Mouse (Mus musculus): ENCODE results near the gene Ndufs7. TPM values are rescaled to one million over a fixed set of nuclear protein-coding genes. Genes with fewer than 3 reads are reported as not detected.

Gene Ndufs7
- polyA plus RNA-seq (2014; fragmentation: Nextera tagmentation; extraction: Ambion mirVana), result 274 and 323 TPM in 2 replicates

- ATAC-seq (ENCODE audit: low FRiP score, low TSS enrichment), result peak; percentile 89
- peak within 1 kb of the TSS; percentile 90 for H3K4me2 ChIP-seq (ENCODE audit: low read length)
- no peaks in the 10 kb centered on the region for H3K9me3 ChIP-seq (ENCODE audit: control insufficient read depth, low read length)
- H3K27me3 ChIP-seq (ENCODE audit: control insufficient read depth, insufficient read depth, low read length), result no peaks in the 10 kb centered on the region
- H3K4me1 ChIP-seq (ENCODE audit: control insufficient read depth, insufficient read depth, low read length), result peaks cover 18% of the 10 kb centered on the region
- WGBS, result under 1% methylated on average over 53 of the region's 53 CpGs
- H3K9ac ChIP-seq (replicated peaks; ENCODE audit: low read length), result peak within 1 kb of the TSS; percentile 75
- peaks cover 16% of the 10 kb centered on the region for H3K36me3 ChIP-seq (ENCODE audit: control insufficient read depth, insufficient read depth, low read length)
- peak within 1 kb of the TSS; percentile 55 for H3K4me3 ChIP-seq (replicated peaks; ENCODE audit: low read depth, low read length)
- H3K27ac ChIP-seq (replicated peaks; ENCODE audit: low read depth, low read length), result peak within 1 kb of the TSS; percentile 88
- peak; percentile 97 for DNase-seq
These were observed at the start of gene Ndufs7 for GRCm38 (mm10) chr10:80248971-80249640. Gene Ndufs7, plus strand, starts transcription at chr10:80249121.

GRCm38 (mm10) chr10:80199440-80200008, 49.4 kb upstream of the Ndufs7 start:
- peak; percentile 90 for DNase-seq
- H3K27ac ChIP-seq (replicated peaks; ENCODE audit: low read depth, low read length), result peak overlapping the region; percentile 46; the same call in 1 of the 2 replicates
- H3K4me2 ChIP-seq (ENCODE audit: low read length), result no peak overlapping the region
- no peaks in the 10 kb centered on the region for H3K36me3 ChIP-seq (ENCODE audit: control insufficient read depth, insufficient read depth, low read length)
- 41% methylated on average over 3 of the region's 3 CpGs for WGBS
- H3K9me3 ChIP-seq (ENCODE audit: control insufficient read depth, low read length), result no peaks in the 10 kb centered on the region
- no peak overlapping the region for H3K4me3 ChIP-seq (replicated peaks; ENCODE audit: low read depth, low read length)
- H3K9ac ChIP-seq (replicated peaks; ENCODE audit: low read length), result no peak overlapping the region
- peak; percentile 71; the same call in 1 of the 2 replicates for ATAC-seq (ENCODE audit: low FRiP score, low TSS enrichment)
- no peaks in the 10 kb centered on the region for H3K27me3 ChIP-seq (ENCODE audit: control insufficient read depth, insufficient read depth, low read length)
- H3K4me1 ChIP-seq (ENCODE audit: control insufficient read depth, insufficient read depth, low read length), result peaks cover 13% of the 10 kb centered on the region

- Histone ChIP-seq H3K4me1 (ENCODE audit: control insufficient read depth, insufficient read depth, low read length) (peaks cover 12% of the 10 kb centered on the region), H3K27me3 (ENCODE audit: control insufficient read depth, insufficient read depth, low read length) (no peaks in the 10 kb centered on the region), H3K36me3 (ENCODE audit: control insufficient read depth, insufficient read depth, low read length) (no peaks in the 10 kb centered on the region), H3K9ac (replicated peaks; ENCODE audit: low read length) (no peak overlapping the region), H3K4me3 (replicated peaks; ENCODE audit: low read depth, low read length) (no peak overlapping the region), H3K4me2 (ENCODE audit: low read length) (no peak overlapping the region), H3K9me3 (ENCODE audit: control insufficient read depth, low read length) (no peaks in the 10 kb centered on the region), H3K27ac (replicated peaks; ENCODE audit: low read depth, low read length) (peak overlapping the region; percentile 46)
- 25% methylated on average over 6 of the region's 6 CpGs for WGBS
- no peak for ATAC-seq (ENCODE audit: low FRiP score, low TSS enrichment)
- DNase-seq, result no peak
These were observed 48.4 kb upstream of the Ndufs7 start for GRCm38 (mm10) chr10:80200485-80200884.

- Histone ChIP-seq H3K4me1 (ENCODE audit: control insufficient read depth, insufficient read depth, low read length) (peaks cover 27% of the 10 kb centered on the region), H3K36me3 (ENCODE audit: control insufficient read depth, insufficient read depth, low read length) (no peaks in the 10 kb centered on the region), H3K27ac (replicated peaks; ENCODE audit: low read depth, low read length) (peak overlapping the region; percentile 45; the same call in 1 of the 2 replicates), H3K4me3 (replicated peaks; ENCODE audit: low read depth, low read length) (no peak overlapping the region), H3K9ac (replicated peaks; ENCODE audit: low read length) (no peak overlapping the region), H3K9me3 (ENCODE audit: control insufficient read depth, low read length) (no peaks in the 10 kb centered on the region), H3K27me3 (ENCODE audit: control insufficient read depth, insufficient read depth, low read length) (no peaks in the 10 kb centered on the region), H3K4me2 (ENCODE audit: low read length) (no peak overlapping the region)
- 4% methylated on average over 7 of the region's 7 CpGs for WGBS
- ATAC-seq (ENCODE audit: low FRiP score, low TSS enrichment) (no peak), DNase-seq (no peak)
These were observed 44.9 kb upstream of the Ndufs7 start for GRCm38 (mm10) chr10:80204055-80204454.

- no peaks in the 10 kb centered on the region for H3K27me3 ChIP-seq (ENCODE audit: control insufficient read depth, insufficient read depth, low read length)
- WGBS, result 16% methylated on average over 1 of the region's 1 CpGs
- H3K27ac ChIP-seq (replicated peaks; ENCODE audit: low read depth, low read length), result peak overlapping the region; percentile 92
- H3K4me2 ChIP-seq (ENCODE audit: low read length), result no peak overlapping the region
- H3K9ac ChIP-seq (replicated peaks; ENCODE audit: low read length), result no peak overlapping the region
- H3K36me3 ChIP-seq (ENCODE audit: control insufficient read depth, insufficient read depth, low read length), result no peaks in the 10 kb centered on the region
- DNase-seq (no peak), ATAC-seq (ENCODE audit: low FRiP score, low TSS enrichment) (no peak)
- no peaks in the 10 kb centered on the region for H3K9me3 ChIP-seq (ENCODE audit: control insufficient read depth, low read length)
- H3K4me1 ChIP-seq (ENCODE audit: control insufficient read depth, insufficient read depth, low read length), result peaks cover 31% of the 10 kb centered on the region
- H3K4me3 ChIP-seq (replicated peaks; ENCODE audit: low read depth, low read length), result no peak overlapping the region
These were observed 41.7 kb upstream of the Ndufs7 start for GRCm38 (mm10) chr10:80207201-80207600.

GRCm38 (mm10) chr10:80207676-80208075, 41.2 kb upstream of the Ndufs7 start:
- H3K27me3 ChIP-seq (ENCODE audit: control insufficient read depth, insufficient read depth, low read length), result no peaks in the 10 kb centered on the region
- H3K27ac ChIP-seq (replicated peaks; ENCODE audit: low read depth, low read length), result peak overlapping the region; percentile 92
- H3K9ac ChIP-seq (replicated peaks; ENCODE audit: low read length), result no peak overlapping the region
- H3K4me3 ChIP-seq (replicated peaks; ENCODE audit: low read depth, low read length), result no peak overlapping the region
- DNase-seq, result peak; percentile 66
- H3K4me2 ChIP-seq (ENCODE audit: low read length), result no peak overlapping the region
- no peaks in the 10 kb centered on the region for H3K36me3 ChIP-seq (ENCODE audit: control insufficient read depth, insufficient read depth, low read length)
- WGBS, result 20% methylated on average over 10 of the region's 10 CpGs
- H3K4me1 ChIP-seq (ENCODE audit: control insufficient read depth, insufficient read depth, low read length), result peaks cover 31% of the 10 kb centered on the region
- no peaks in the 10 kb centered on the region for H3K9me3 ChIP-seq (ENCODE audit: control insufficient read depth, low read length)
- peak; percentile 55 for ATAC-seq (ENCODE audit: low FRiP score, low TSS enrichment)

- ATAC-seq (ENCODE audit: low FRiP score, low TSS enrichment) (no peak), DNase-seq (no peak)
- H3K9ac ChIP-seq (replicated peaks; ENCODE audit: low read length), result peak overlapping the region; percentile 50
- peak overlapping the region; percentile 92 for H3K27ac ChIP-seq (replicated peaks; ENCODE audit: low read depth, low read length)
- peak overlapping the region; percentile 52 for H3K4me2 ChIP-seq (ENCODE audit: low read length)
- H3K9me3 ChIP-seq (ENCODE audit: control insufficient read depth, low read length), result no peaks in the 10 kb centered on the region
- peak overlapping the region; percentile 11 for H3K4me3 ChIP-seq (replicated peaks; ENCODE audit: low read depth, low read length)
- 45% methylated on average over 4 of the region's 4 CpGs for WGBS
- no peaks in the 10 kb centered on the region for H3K27me3 ChIP-seq (ENCODE audit: control insufficient read depth, insufficient read depth, low read length)
- peaks cover 31% of the 10 kb centered on the region for H3K4me1 ChIP-seq (ENCODE audit: control insufficient read depth, insufficient read depth, low read length)
- no peaks in the 10 kb centered on the region for H3K36me3 ChIP-seq (ENCODE audit: control insufficient read depth, insufficient read depth, low read length)
These were observed 40.7 kb upstream of the Ndufs7 start for GRCm38 (mm10) chr10:80208248-80208647.

GRCm38 (mm10) chr10:80208841-80209371, 40.0 kb upstream of the Ndufs7 start:
- H3K27ac ChIP-seq (replicated peaks; ENCODE audit: low read depth, low read length), result peak overlapping the region; percentile 92
- peak overlapping the region; percentile 52 for H3K4me2 ChIP-seq (ENCODE audit: low read length)
- H3K4me3 ChIP-seq (replicated peaks; ENCODE audit: low read depth, low read length), result peak overlapping the region; percentile 11
- no peaks in the 10 kb centered on the region for H3K36me3 ChIP-seq (ENCODE audit: control insufficient read depth, insufficient read depth, low read length)
- ATAC-seq (ENCODE audit: low FRiP score, low TSS enrichment) (0 out of 2 replicates have a peak, but pooled peaks have one; percentile 38), DNase-seq (peak; percentile 89)
- 2% methylated on average over 24 of the region's 24 CpGs for WGBS
- H3K4me1 ChIP-seq (ENCODE audit: control insufficient read depth, insufficient read depth, low read length), result peaks cover 28% of the 10 kb centered on the region
- no peaks in the 10 kb centered on the region for H3K27me3 ChIP-seq (ENCODE audit: control insufficient read depth, insufficient read depth, low read length)
- no peaks in the 10 kb centered on the region for H3K9me3 ChIP-seq (ENCODE audit: control insufficient read depth, low read length)
- H3K9ac ChIP-seq (replicated peaks; ENCODE audit: low read length), result peak overlapping the region; percentile 50
